Mouse (Mus musculus) spleen, postnatal 36 days (tissue): ENCODE measurements around the gene Clec16a.

Experiments used
- DNase-seq, 2 experiments: peaks; one replicate each; pipeline ENCODE4 v3.0.0; 2022; ENCODE audit warnings: low spot score in 2 of 2, mixed read lengths in 1 of 2

Clec16a gene

GRCm38 (mm10) chr16:10581234-10581898 is 36.2 kb downstream of the Clec16a start:
- no peak for DNase-seq

- DNase-seq: peak in 1 of 2 experiments; percentile 5
Measured at GRCm38 (mm10) chr16:10585165-10585564, 40.0 kb downstream of the Clec16a start.

GRCm38 (mm10) chr16:10586546-10586945 is 41.4 kb downstream of the Clec16a start:
- DNase-seq: no peak

- DNase-seq: no peak
Measured at GRCm38 (mm10) chr16:10599888-10600740, 55.0 kb downstream of the Clec16a start.

GRCm38 (mm10) chr16:10607802-10608201 is 62.7 kb downstream of the Clec16a start:
- DNase-seq: no peak

- no peak for DNase-seq
Measured at GRCm38 (mm10) chr16:10609921-10610320, 64.8 kb downstream of the Clec16a start.

GRCm38 (mm10) chr16:10610801-10611200 is 65.7 kb downstream of the Clec16a start:
- no peak for DNase-seq

GRCm38 (mm10) chr16:10611306-10611705 is 66.2 kb downstream of the Clec16a start:
- DNase-seq: no peak

- no peak for DNase-seq
Measured at GRCm38 (mm10) chr16:10613996-10614395, 68.9 kb downstream of the Clec16a start.

GRCm38 (mm10) chr16:10620961-10621614 is 75.9 kb downstream of the Clec16a start:
- no peak for DNase-seq

- DNase-seq: no peak
Measured at GRCm38 (mm10) chr16:10621710-10622109, 76.6 kb downstream of the Clec16a start.

GRCm38 (mm10) chr16:10626116-10626515 is 81.0 kb downstream of the Clec16a start:
- DNase-seq: no peak

GRCm38 (mm10) chr16:10627136-10627668 is 82.1 kb downstream of the Clec16a start:
- no peak for DNase-seq

- no peak for DNase-seq
Measured at GRCm38 (mm10) chr16:10628030-10628555, 83.0 kb downstream of the Clec16a start.

GRCm38 (mm10) chr16:10628960-10629359 is 83.8 kb downstream of the Clec16a start:
- no peak for DNase-seq

GRCm38 (mm10) chr16:10629361-10629760 is 84.2 kb downstream of the Clec16a start:
- no peak for DNase-seq

GRCm38 (mm10) chr16:10634940-10635339 is 89.8 kb downstream of the Clec16a start:
- DNase-seq: no peak

- DNase-seq: no peak
Measured at GRCm38 (mm10) chr16:10637898-10638297, 92.8 kb downstream of the Clec16a start.

- peak in 1 of 2 experiments; percentile 8 for DNase-seq
Measured at GRCm38 (mm10) chr16:10639111-10639889, 94.2 kb downstream of the Clec16a start.

- peak; percentile 68 to 77 for DNase-seq
Measured at GRCm38 (mm10) chr16:10640041-10640440, 94.9 kb downstream of the Clec16a start.

GRCm38 (mm10) chr16:10641146-10641545 is 96.0 kb downstream of the Clec16a start:
- DNase-seq: no peak
